Mouse (Mus musculus) urinary bladder, postnatal 25 days (tissue): ENCODE measurements at regions not wholly inside any gene's neighbourhood (a gene's known extent, or its start where the extent isn't known, plus 50 kb on each side); places are given as distances from the start of the nearest gene placed in this dataset.

Source experiments
- DNase-seq: peaks from one replicate; pipeline ENCODE4 v3.0.0; 2022; ENCODE audit warnings: low spot score

DNA sequence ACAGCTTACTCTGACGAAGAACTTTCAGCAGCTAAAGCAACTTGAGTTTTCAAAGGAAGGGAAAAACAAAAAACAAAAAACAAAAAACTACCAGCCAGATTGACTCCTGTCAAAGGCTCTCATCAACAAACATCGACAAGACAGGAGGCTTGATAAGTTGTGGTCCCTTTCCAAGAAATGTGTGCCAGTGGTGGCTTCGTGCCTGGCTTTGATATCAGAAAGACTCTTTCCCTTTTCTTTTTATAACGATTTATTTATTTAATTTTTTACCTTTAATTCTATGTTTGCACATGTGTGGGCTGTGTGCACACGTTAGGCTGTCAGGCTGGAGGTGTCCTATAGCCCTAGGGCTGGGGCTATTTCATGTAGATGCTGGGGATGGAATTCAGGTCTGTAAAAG is 60.4 kb downstream of the Dact1 start:
- DNase-seq, result no peak

DNA sequence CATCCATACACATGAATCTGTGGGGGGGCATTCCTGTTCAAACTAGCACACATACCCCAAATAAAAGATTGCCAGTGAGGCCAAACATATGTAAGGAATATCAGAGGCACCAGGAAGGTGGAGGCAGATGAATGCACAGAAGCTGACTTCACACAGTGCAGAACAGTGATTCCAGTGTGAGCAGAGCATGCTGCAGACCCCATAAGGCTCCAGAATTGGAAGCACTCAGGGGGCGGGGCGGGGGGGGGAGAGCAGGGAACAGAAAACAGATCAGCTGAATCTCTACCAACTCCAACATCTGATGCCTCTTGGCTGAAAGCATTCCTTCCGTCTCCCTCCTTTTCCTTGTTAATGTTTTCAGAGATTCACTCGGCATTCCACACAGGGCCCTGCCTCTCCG is 62.3 kb downstream of the Dact1 start:
- DNase-seq, result no peak

DNA sequence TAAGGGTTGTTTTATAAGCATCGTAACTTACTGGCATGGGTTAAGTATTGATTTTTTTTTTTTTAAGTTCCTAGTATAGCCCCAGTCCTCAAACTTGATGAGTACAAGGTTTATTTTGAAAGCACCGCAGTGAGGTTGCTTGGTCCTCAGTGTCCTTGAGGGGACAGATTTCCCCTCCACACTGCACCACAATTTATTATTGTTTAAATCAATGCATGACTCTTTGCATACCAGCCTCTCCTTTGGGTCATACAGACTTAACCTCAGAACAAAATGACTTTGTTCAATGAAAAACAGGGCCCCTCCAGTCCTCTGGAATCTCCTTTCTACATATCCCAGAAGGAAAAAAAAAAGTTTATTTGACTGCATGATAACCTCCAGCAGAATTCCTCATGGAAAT is 63.9 kb downstream of the Dact1 start:
- DNase-seq, result no peak

DNA sequence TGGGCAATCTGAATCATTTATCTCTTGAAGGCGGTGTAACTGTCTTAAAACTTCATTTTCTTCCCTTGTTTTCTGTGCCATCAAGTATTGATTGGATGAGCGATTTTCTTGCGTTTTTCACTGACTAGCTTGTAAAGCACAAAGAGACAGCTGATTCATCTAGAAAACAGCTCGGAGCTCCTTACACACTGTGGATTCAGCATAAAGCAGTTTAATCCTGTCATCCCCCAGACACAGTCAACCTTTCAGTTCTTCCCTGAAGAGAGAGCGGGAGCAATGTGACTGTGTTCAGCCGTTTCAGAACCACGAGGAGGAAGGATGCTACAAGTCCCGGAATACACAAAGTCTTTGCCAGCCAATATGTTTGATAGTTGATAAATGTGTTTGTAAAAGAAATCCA is 66.8 kb downstream of the Dact1 start:
- no peak for DNase-seq

DNA sequence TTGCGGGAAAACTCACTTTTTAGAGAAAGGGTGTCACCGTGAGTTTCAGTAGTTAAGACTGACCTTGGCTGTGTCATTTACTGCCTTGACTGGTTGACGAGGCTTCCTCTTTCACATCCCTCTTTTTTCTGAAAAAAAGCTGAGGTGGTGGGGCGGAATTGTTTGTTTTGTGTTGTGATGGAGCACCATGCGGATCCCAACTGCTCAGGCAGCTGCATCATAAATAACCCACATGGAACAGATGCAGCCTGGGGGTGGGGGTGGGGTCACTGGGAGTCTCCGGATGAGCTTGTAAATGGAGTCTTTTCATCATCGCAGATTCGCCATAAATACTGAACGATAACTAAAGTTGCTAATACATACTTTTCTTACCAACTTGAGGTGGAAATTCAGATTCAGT is 67.3 kb downstream of the Dact1 start:
- DNase-seq, result no peak

DNA sequence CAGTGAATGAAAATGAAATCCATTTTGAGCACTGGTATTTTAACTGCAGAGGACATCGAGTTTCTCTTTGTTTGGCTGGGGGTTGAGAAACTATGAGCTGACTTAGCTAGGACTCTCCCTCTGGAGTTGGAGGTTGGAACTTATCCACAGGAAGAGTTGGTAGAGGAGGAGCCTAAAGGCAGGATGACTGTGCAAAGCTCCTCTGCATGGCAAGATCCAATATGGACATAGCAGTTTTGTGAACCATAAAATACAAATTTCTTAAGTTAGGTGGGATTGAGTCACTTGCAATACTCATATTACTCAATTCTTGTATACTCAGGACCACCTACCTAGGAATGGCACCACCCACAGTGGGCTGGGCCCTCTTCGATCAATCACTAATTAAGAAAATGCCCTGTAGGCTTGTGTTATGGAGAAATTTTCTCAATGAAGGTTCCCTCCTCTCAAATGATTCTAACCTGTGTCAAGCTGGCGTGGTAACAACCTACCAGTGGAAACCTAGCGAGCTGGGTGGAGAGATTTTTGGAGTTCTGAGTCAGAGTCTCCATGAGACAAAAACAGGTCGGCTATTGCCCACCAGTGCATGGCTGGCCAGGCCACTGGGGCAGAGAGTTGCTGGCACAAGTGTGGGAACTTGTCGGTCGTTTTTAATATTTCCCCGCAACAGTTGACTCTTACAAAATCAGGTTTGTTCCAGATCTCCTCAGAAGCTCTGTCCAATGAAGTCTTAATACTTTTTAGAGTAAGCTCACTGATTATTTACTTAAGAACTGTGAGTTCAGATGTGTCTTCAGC is 70.1 kb downstream of the Dact1 start:
- no peak for DNase-seq

DNA sequence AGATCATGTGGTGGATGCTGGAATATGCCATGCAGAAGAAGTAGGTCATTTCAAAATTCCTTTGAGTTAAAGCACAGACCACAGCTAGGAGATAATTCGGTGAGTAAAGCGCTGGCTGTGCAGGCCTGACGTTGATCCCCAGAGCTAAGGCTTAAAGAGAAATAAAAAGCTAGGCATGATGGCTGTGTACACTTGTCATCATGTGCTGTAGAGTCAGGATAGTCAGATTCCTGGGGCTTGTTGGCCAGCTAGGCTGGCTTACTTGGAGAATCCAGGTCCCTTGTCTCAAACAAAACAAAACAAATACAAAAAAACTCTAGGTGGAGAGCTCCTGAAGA is 70.7 kb downstream of the Dact1 start:
- DNase-seq, result no peak

DNA sequence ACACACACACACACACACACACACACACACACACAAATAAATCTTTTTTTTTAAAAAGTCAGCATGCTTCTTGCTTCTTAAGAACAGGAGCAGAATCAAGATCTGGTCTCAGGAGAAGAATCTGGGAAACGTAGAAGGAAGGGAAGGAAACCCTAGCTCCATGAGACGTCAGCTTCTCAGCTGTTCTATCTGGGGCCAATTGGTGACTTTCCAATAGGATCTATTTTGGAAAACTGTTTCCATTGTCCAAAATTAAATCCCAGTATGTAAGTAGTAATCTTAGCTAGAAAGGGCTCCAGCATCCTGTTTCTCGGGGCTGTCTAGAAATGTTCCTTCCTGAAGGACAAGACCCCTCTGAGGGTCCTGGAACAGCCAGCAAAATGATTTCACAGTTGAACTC is 76.6 kb downstream of the Dact1 start:
- no peak for DNase-seq

DNA sequence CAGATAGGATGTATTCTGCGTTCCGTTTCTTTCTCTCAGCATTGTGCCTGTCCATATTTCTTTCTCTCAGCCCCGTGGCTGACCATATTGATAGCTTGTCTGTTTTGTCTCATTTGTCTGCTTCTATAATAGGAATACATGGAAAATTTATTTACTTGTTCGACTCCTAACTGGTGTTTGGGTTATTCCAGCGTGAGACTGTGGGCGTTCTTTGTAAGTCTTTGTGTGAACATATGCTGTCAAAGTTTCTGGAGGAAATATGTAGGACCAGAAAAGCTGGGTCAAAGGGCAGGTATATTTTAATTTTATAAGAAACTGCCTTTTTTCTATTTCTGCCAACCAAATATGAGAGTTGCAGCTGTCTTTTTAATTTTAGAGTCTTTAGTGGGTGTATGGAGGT is 81.8 kb downstream of the Dact1 start:
- no peak for DNase-seq

DNA sequence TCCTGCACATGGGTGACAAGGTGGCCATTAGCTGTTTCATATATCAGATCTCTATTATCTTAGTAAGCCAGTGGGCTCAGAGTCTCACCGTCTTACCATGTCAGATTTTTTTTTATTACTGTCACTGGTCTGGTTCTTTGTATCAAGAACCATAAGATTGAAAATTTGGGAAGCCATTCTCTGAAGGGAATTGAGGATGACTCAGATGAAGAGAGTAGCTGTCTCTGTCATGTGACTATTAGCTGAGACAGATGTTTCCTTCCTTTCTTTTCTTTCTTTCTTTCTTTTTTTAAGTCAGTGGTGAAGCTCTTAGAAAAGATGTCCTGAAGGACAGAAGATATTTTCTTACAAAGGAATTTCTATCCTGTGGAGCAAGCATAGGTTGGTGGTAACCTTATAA is 84.1 kb downstream of the Dact1 start:
- no peak for DNase-seq

DNA sequence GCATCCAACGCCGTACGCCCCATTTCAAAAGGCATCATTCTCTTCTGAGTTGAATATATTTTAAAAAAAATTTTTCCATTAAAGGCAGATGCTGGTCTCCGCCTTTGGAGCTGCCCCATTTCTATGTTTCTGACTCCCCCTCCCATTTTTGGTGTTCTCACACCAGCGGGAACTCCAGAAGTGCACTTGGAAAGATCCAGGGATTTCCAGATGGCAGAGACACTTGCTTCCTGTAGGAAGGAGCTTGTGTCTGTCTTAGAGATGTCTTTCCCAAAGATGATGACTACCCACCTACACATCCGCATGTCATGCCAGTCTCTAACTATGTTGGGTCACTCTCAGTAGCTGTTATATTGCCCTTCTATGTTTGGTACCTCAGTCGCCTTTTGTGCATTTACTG is 87.8 kb downstream of the Dact1 start:
- no peak for DNase-seq

DNA sequence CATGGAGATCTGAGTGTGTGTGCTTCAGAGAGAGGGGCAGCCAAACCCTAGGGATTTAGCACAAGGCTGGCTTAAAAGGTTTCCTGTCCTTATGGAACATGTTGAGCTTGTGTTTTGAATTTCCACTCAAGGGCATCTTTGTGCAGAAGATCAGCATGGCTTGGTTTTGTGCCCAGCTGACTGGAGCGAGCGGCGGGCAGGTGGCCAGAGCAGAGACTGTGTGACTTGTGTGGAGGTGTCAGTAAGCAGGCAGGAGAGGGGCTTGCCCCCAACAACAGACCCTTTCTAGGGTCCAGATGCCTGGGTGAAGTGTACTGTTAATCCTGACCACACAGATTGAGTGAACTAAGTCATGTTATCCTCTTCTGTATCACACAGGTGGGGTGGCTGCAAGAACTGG is 89.0 kb downstream of the Dact1 start:
- DNase-seq, result no peak

DNA sequence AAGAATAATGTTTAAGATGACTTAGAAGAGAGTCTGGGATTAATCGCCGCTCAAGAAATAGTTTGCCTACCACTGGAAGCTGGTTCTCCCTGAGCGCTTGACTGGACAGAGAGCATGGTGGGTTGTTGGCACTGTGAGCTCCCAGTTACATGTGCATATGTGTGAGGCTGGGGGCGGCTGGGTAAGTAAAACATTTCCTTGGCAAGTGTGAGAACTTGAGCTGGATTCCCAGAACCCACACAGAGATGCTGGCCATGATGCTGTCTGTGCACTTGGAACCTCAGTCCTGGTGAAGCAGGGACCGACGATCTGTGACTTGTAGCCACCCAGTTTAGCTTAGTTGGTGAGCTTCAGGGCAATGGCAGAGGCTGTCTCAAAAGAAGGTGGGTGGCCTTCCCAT is 90.5 kb downstream of the Dact1 start:
- DNase-seq, result no peak

DNA sequence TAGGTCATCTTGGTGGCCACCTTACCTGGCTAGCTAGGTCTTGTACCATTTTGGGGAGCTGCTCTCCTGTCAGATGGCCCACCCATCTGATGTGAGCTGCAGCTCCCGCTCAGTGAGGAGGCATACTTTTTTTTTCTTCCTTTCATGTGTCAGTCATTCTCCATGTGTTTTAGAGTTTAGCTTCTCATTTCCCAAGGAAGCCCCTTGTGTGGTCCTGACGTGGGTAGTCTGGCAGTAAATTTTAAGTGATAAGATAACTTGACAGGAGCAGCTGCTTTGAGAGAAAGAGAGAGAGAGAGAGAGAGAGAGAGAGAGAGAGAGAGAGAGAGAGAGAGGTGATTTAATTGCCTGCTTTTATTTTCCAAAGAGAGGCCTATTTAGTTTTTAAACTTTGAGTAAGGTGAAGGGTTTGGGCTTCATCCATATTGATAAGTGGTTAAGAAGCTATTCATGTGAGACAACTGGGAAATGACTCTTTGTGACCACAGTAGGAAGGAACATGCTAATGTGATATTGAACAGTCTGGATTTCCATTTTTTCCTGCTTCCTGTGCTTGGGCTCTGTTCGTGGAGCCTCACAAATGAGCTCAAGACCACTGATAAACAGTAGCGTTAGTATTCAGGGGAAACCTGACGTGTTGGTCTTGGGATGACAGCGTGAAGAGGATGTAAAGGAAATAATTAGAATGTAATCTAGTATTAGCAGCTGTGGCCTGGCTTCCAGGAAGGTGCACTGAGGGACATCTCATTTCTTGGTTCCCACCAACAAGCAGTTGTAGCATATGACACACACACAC is 92.1 kb downstream of the Dact1 start:
- no peak for DNase-seq

DNA sequence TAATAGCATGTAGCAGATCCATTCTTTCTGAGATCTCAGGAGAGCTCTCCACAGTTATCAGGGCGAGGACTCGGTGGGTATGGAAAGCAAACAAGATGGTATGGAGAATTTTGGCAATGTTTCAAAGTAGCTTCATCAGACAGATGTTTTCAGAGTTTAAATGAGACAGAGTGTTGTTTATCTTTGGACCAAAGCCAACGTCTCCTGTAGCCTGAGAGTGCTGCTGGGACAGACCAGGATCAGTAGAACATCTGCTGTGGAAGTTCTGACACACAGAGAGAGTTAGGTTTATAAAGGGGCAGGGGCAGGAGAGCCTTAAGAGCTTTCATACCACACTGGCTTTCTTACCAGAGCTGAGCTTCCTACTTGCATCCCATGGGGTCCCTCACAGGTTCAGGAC is 97.6 kb downstream of the Dact1 start:
- DNase-seq, result no peak

DNA sequence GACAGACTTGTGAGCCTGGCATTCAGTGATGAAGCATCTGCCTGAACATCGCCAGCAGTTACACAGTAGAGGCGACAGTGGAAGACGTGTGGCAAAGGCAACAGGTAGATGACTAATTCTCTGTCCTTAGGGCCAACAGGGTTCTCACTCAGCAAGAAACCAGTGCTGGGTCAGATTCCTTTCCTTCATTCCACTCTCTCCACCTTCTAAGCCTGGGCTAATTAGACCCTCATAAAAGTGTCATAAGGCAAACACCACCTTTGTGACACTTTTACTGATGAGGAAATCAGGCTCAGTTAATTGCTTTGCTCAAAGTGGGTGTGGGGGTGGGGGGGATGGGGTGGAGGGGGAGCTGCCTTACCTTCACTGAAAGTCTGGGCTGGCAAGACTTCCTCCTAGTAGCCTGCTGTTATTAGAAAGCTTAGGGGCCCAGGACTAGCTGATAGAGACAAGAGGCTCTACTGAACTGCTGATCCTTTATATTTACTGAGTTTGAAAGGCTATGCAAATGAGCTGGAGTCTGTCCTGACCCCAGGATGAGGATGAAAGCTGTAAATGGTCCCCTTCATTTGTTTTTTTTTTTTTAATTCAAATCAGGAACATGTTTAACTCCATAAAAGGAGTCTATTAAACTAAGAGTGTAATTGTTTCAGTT is 98.8 kb downstream of the Dact1 start:
- DNase-seq, result no peak

DNA sequence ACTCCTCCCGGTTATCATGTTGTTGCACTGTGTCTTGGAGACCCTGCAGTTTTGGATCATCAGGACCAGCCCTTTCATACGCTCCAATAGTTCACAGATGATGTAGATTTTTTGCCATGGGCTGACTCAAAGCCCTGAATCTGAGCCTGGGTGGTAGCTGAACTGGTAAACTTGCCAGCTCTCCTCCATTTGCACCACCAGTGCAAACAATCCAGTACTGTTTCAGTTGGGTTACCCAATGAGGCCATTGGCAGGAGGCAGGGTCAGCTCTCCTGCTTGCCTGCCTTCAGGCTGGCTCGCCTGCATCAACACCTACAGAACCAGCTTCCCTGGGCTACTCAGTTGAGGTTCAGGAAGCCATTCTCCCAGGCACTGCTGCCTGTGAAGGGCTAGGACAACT is 102.6 kb downstream of the Dact1 start:
- no peak for DNase-seq

DNA sequence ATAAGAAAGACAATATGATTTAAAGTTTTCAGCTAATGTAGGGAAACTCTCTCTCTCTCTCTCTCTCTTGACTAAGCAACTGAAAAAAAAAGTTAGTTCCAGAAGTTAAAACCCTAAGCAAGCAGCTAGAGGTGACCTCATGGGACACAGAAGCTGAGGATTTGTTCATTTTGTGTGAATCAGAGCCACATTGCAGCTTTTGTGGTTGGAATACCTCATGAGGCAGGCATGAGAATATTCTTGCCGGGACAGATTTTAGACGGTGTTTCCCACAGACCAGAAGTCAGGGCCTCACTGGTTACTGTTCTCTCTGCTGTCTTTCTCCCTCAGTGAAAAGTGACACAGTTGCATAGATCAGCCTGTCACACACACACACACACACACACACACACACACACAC is 107.3 kb downstream of the Dact1 start:
- DNase-seq, result no peak

DNA sequence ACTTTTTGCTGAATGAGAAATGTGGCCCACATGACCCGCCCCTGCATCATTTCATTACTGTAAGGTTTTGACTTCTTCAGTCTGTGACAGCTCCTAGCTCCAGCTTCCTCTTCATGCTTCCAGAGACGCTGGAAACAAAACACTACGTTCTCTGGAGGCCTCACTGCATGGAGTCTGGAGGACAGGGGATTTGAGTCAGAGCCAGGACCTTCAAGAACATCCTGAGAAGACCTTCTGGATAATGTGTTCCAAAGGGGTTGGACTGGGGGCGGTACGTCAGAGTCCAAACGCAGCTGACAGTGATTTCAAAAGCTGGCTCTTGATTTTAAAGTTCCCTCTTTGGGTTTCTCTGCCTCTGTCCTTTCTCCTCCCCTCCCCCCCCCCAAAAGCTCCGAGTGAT is 108.5 kb downstream of the Dact1 start:
- no peak for DNase-seq

DNA sequence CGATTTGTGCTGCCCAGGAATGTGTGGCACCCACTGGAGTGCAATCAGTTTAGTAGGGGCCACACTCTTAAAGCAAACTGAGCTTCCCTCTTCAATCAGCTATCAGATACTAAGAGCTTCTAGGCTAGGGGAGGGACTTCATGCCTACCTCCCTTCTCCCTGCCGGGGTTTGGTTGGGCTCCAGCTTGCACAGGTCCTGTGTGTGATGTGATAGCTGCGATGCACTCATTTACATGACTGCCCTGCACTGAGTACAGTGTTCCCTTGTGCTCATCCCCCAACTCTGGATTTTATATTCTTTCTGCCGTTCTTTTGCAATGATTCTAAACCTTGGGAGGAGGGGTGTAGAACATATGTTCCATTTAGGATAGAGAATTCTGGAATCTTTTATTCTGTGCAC is 109.5 kb downstream of the Dact1 start:
- DNase-seq, result no peak

DNA sequence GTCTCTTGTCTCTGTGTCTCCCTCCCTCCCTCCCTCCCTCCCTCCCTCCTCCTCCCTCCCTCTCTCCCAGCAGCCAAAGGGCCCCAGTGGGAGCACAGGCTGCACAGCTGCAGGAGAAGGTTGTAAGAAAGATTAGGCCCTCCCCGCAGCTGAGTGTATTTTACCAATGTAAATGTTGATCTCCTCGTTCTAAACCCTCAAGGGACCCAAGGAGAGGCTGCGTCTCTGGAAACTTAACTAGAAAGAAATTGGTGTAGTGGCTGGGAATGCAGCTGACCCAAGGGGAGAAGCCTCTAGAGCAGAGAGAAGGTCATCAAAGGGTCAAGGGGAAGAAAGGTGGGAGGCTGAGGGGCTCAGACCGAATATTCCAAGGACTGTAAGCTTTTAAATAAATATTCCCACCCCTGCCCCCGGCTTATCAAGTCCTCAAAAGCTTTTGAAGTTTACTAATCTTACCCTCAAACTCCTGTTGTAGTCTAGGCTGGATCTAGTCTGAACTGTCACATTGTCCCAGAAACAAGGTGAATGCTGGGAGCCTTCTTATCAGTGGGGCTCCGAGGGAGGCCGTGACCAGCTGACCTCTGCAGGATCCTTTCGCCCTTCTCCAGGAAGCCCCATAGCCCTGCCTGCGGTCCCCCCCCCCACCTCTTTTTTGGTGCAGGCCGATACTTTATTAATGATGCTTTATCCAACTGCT is 116.5 kb downstream of the Dact1 start:
- DNase-seq, result no peak

DNA sequence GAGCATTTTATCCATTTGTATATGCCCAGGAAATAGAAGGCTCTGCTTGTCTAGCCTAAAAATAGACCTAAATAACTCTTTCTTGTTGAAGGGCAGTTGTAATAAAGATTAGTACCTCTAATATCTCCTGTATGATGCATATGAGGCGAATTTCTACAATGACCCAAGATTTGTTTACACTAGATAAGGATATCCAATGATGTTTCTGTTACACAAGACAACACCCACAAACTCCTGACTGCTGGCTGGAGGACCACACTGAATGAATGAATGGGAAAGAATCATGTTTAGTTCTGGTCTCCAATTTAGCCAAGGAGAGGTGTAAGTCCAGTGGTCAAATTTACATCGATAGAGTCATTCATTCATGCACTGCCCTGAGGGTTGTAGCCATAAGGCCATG is 118.3 kb downstream of the Dact1 start:
- DNase-seq, result no peak
